Mouse (Mus musculus) intestine, embryonic 15.5 days (tissue): Measurements from ENCODE around the gene Tmem165. TPM values are rescaled to one million over a fixed set of nuclear protein-coding genes. Genes with fewer than 3 reads are reported as not detected.

ENCODE experiments used
- ATAC-seq: fragments of 200-750 bp; cut with Nextera tagmentation; 2 replicates; pipeline ENCODE4 v1.8.0; 2017; ENCODE audit warnings: moderate TSS enrichment, moderate library complexity
- H3K27ac ChIP-seq: fragments of 300-500 bp; sonication (generic); 2 replicates; pipeline ENCODE4 v1.5.1; 2015; ENCODE audit warnings: mild to moderate bottlenecking, inconsistent platforms
- H3K27me3 ChIP-seq: fragments of 300-500 bp; sonication (generic); replicated peaks from 2 replicates; pipeline ENCODE4 v1.6.1; 2015; ENCODE audit warnings: inconsistent platforms
- H3K36me3 ChIP-seq: fragments of 300-500 bp; sonication (generic); 2 replicates; pipeline ENCODE4 v1.6.1; 2015; ENCODE audit warnings: inconsistent platforms
- H3K4me1 ChIP-seq: fragments of 300-500 bp; sonication (generic); replicated peaks from 2 replicates; pipeline ENCODE4 v1.6.1; 2015; ENCODE audit warnings: inconsistent platforms
- H3K4me2 ChIP-seq: fragments of 300-500 bp; sonication (generic); replicated peaks from 2 replicates; pipeline ENCODE4 v1.6.1; 2015; ENCODE audit warnings: mild to moderate bottlenecking, inconsistent platforms
- H3K4me3 ChIP-seq: fragments of 300-500 bp; sonication (generic); replicated peaks from 2 replicates; pipeline ENCODE4 v1.5.1; 2015; ENCODE audit warnings: inconsistent platforms
- H3K9ac ChIP-seq: fragments of 300-500 bp; sonication (generic); 2 replicates; pipeline ENCODE4 v1.6.1; 2015; ENCODE audit warnings: inconsistent platforms
- H3K9me3 ChIP-seq: fragments of 300-500 bp; sonication (generic); 2 replicates; pipeline ENCODE4 v1.6.1; 2016; ENCODE audit warnings: inconsistent platforms
- WGBS: fragments of 180-500 bp; shearing (Covaris S2); methylation state at CpG from one replicate; pipeline ENCODE4 v1.1.7; 2015; 5-methylcytosine and 5-hydroxymethylcytosine counted together
- polyA plus RNA-seq: library from polyadenylated mRNA; unstranded; fragments of >200 nt; fragmentation: Nextera tagmentation; extraction: Ambion mirVana; gene quantifications from 2 replicates; pipeline ENCODE4 v1.2.1, GENCODE M21; 2015

Gene Tmem165
- polyA plus RNA-seq, 1 experiment from 2014 or later: 87.6 TPM

DNA sequence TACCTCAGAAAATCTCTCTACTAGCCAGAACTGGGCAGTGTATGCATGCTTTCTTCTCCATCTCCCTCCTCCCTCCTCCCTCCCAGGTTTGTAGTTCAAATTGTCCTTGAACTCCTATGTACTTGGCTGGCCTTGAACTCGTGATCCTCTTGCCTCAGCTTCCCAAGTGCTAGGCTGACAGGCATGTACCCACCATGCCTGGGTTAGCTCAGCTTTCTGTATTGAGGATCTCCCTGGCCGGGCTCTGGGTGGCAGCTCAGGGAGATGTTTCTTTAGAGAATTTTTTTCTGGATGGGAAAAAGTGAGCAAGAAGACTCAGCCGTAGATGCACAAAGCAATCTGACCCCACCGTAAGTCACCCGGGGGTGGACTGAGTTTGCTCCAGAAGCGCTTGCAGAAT is 30.7 kb upstream of the Tmem165 start:
- 0 out of 2 replicates have a peak, but pooled peaks cover 6% of the 10 kb centered on the region for H3K4me1 ChIP-seq
- no peak overlapping the region for H3K4me3 ChIP-seq
- no peaks in the 10 kb centered on the region for H3K27me3 ChIP-seq
- H3K9ac ChIP-seq: no peak overlapping the region
- H3K9me3 ChIP-seq: no peaks in the 10 kb centered on the region
- no peak for ATAC-seq
- no peak overlapping the region for H3K4me2 ChIP-seq
- WGBS: 93% methylated on average over 6 of the region's 6 CpGs
- no peak overlapping the region for H3K27ac ChIP-seq
- H3K36me3 ChIP-seq: peaks cover 14% of the 10 kb centered on the region; the same call in 1 of the 2 replicates

DNA sequence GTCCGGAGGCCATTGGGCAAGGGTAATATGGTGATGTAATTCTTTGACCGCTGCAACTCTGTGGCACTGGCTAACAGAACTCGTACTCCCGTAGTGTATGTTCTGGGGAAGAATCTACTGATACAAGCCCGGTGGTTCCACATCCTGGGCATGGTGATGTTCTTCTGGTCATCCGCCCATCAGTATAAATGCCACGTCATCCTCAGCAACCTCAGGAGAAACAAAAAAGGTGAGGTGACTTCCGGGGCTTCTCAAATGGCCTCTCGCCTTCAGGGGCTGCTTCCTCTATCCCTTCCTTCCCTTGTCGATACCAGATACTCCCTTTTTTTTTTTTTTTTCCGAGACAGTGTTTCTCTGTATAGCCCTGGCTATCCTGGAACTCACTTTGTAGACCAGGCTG is 30.2 kb upstream of the Tmem165 start:
- H3K4me2 ChIP-seq: no peak overlapping the region
- 92% methylated on average over 11 of the region's 11 CpGs for WGBS
- H3K4me1 ChIP-seq: 0 out of 2 replicates have a peak, but pooled peaks cover 6% of the 10 kb centered on the region
- ATAC-seq: no peak
- H3K36me3 ChIP-seq: peaks cover 14% of the 10 kb centered on the region; the same call in 1 of the 2 replicates
- H3K9ac ChIP-seq: no peak overlapping the region
- no peak overlapping the region for H3K27ac ChIP-seq
- H3K9me3 ChIP-seq: no peaks in the 10 kb centered on the region
- H3K4me3 ChIP-seq: no peak overlapping the region
- no peaks in the 10 kb centered on the region for H3K27me3 ChIP-seq

DNA sequence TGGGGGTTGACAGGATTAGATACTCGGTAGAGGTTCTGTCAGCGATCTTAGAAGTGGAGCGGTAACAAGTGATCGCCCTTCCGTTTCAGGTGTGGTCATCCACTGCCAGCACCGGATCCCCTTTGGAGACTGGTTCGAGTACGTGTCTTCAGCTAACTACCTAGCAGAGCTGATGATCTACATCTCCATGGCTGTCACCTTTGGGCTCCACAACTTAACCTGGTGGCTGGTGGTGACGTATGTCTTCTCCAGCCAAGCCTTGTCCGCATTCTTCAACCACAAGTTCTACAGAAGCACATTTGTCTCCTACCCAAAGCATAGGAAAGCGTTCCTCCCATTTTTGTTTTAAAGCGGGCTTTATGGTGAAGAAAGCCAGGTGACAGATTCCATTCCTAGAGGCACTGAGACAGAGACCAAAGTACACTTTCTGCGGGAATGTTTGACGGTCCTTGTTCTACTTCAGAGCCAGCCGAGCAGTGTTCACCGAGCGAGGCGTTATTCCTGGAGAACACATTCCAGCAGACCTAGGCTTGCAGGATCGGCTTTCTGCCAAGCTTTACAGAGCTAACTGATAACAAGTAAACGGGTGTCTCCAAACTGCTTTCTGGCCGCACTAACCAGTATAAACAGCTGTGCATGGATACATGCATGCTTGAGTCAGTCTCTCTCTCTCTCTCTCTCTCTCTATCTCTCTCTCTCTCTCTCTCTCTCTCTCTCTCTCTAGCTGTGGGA is 29.1 kb upstream of the Tmem165 start:
- H3K4me2 ChIP-seq: no peak overlapping the region; the same call in 1 of the 2 replicates
- WGBS: 67% methylated on average over 21 of the region's 21 CpGs
- peak; percentile 78 for ATAC-seq

DNA sequence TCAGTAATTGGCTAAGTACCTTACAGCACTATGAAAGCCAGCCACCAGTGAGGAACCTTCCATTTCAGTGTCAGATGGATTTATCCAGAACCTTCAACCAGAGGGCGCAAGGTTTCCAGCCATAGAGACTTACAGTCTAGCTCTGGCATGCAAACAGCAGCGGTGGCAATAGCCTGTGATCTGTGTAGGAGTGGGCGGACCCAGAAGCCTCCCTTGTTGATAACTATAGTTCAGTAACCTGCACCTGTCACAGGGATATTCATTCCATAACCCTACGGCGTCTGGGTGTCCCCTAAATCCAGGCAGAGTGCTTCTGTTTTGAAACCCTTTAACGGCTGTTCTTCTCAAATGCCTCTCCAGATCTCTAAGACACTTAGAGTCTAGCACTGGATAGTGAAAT is 24.1 kb upstream of the Tmem165 start:
- no peak overlapping the region for H3K27ac ChIP-seq
- no peak overlapping the region for H3K9ac ChIP-seq
- no peak for ATAC-seq
- no peaks in the 10 kb centered on the region for H3K27me3 ChIP-seq
- H3K4me2 ChIP-seq: no peak overlapping the region
- no peak overlapping the region for H3K4me3 ChIP-seq
- 0 out of 2 replicates have a peak, but pooled peaks cover 4% of the 10 kb centered on the region for H3K4me1 ChIP-seq
- H3K36me3 ChIP-seq: 0 out of 2 replicates have a peak, but pooled peaks cover 3% of the 10 kb centered on the region
- no peaks in the 10 kb centered on the region for H3K9me3 ChIP-seq
- WGBS: 70% methylated on average over 6 of the region's 6 CpGs

More for the DNA sequence above, 29.1 kb upstream of the Tmem165 start:
- no peak overlapping the region for H3K27ac ChIP-seq
- H3K4me1 ChIP-seq: 0 out of 2 replicates have a peak, but pooled peaks cover 6% of the 10 kb centered on the region
- no peak overlapping the region for H3K4me3 ChIP-seq
- no peak overlapping the region for H3K9ac ChIP-seq
- peaks cover 14% of the 10 kb centered on the region; the same call in 1 of the 2 replicates for H3K36me3 ChIP-seq
- H3K9me3 ChIP-seq: no peaks in the 10 kb centered on the region
- H3K27me3 ChIP-seq: no peaks in the 10 kb centered on the region

DNA sequence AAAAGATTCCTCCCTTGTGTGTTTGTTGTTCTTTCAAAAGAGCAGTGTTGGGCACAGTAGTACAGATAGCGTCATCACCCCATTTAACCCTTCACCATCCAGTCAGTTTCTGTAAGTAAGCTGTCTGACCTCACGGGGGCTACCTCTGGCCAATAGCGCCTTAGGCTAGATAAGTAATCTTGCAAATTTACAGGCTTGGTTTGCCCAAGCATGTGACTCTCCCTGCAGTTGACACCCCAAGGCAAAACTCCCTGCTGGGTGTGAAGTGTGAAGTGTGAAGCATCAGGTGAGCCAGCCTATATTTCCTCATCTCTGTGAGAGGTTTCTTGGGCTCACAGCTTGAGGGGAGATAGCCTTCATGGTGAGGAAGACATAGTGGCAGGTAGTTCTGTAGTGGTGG is 23.6 kb upstream of the Tmem165 start:
- ATAC-seq: no peak
- Histone ChIP-seq H3K4me3 (no peak overlapping the region), H3K9ac (no peak overlapping the region), H3K4me2 (no peak overlapping the region), H3K27ac (no peak overlapping the region), H3K4me1 (no peaks in the 10 kb centered on the region), H3K36me3 (0 out of 2 replicates have a peak, but pooled peaks cover 3% of the 10 kb centered on the region), H3K27me3 (no peaks in the 10 kb centered on the region), H3K9me3 (no peaks in the 10 kb centered on the region)
- 57% methylated on average over 3 of the region's 3 CpGs for WGBS

DNA sequence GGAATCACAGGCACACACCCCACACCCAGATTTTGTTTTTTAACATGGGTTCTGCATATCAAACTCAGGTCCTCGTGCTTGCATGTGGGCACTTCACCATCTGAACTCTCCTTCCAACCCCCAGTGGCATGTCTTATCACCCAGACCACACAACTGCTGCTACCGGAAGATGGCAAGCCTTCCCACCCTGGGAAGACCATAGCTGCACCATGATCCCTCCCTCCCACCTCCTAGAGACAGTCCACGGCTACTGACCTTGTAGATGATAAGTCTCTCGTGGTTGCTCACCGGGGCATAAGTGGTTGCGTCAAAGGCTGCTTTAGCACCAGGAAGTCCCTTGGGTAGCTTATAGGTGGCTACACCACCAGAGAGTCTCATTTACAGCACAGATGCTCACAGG is 22.2 kb upstream of the Tmem165 start:
- H3K27me3 ChIP-seq: no peaks in the 10 kb centered on the region
- no peak overlapping the region for H3K9ac ChIP-seq
- no peak overlapping the region for H3K4me2 ChIP-seq
- no peak overlapping the region for H3K4me3 ChIP-seq
- ATAC-seq: no peak
- no peaks in the 10 kb centered on the region for H3K4me1 ChIP-seq
- no peaks in the 10 kb centered on the region for H3K9me3 ChIP-seq
- no peaks in the 10 kb centered on the region for H3K36me3 ChIP-seq
- WGBS: 89% methylated on average over 6 of the region's 6 CpGs
- no peak overlapping the region for H3K27ac ChIP-seq

DNA sequence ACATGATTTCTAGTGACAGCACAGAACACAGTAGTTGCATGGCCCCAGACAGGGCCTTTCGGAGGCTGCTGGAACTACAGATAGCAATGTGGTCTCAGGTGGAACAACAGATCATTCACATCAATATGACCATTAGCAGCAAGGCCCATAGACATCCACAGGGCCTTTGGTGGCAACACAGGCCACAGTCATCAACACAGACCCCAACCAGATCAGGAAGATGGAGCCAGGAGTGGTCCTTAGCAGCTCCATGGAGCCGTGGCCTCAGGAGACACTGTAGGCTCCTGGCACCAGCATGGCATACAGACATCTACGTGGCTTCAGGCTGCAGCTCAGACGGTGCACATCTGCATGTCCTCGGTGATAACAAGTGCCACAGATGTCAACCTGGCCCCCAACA is 20.8 kb upstream of the Tmem165 start:
- 80% methylated on average over 5 of the region's 5 CpGs for WGBS
- H3K9ac ChIP-seq: no peak overlapping the region
- no peaks in the 10 kb centered on the region for H3K9me3 ChIP-seq
- H3K27me3 ChIP-seq: no peaks in the 10 kb centered on the region
- no peak overlapping the region for H3K4me2 ChIP-seq
- no peak overlapping the region for H3K4me3 ChIP-seq
- H3K4me1 ChIP-seq: no peaks in the 10 kb centered on the region
- no peaks in the 10 kb centered on the region for H3K36me3 ChIP-seq
- ATAC-seq: no peak
- no peak overlapping the region for H3K27ac ChIP-seq

DNA sequence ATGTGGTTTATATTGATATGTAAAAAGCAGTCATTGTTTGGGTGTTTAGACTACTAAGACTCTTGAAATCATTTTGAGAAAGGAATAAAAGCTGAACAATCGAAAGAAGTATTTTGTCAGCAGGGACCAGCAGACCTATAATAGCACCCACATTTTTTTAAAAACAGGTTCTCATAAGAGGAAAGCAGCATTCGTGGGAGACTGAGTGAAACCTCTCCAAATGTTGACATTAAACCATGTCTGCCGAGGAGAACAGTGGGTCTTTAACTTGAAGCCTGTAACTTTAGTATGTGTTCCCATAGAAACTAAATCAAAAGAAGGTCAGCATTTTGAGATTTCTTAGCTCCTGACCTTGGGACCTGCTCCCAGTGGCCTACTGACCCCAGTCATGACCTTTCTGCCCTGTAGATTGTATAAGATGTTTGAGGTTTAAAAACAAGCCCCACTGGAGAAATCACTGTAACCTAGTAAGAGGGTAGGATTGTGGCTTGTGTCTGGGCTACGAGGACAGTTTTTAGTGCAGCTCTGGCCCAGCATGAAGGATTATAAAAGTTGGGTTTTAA is 19.8 kb upstream of the Tmem165 start:
- no peak overlapping the region for H3K27ac ChIP-seq
- H3K4me3 ChIP-seq: no peak overlapping the region
- no peaks in the 10 kb centered on the region for H3K4me1 ChIP-seq
- 46% methylated on average over 4 of the region's 4 CpGs for WGBS
- no peaks in the 10 kb centered on the region for H3K27me3 ChIP-seq
- ATAC-seq: no peak
- no peaks in the 10 kb centered on the region for H3K36me3 ChIP-seq
- H3K9me3 ChIP-seq: no peaks in the 10 kb centered on the region
- no peak overlapping the region for H3K4me2 ChIP-seq
- no peak overlapping the region for H3K9ac ChIP-seq

DNA sequence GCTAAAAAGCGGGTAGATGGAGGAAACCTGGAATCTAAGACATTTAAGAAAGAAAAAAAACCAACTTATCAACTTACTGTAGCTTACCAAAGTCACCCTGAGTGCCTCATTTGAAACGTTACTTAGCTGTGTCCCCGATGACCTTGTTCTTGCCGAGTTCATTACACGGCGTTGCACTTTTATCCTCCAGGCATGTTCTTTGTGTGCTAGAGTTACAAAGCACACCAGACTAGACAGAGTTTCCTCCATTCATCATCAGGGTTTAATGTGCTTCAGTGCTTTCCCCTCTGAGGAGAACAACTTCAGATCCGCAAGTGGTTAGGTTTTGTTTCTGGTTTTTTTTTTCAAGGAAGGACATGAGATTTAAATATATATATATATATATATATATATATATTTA is 18.9 kb upstream of the Tmem165 start:
- H3K27me3 ChIP-seq: no peaks in the 10 kb centered on the region
- 71% methylated on average over 7 of the region's 7 CpGs for WGBS
- no peak for ATAC-seq
- H3K4me3 ChIP-seq: no peak overlapping the region
- no peak overlapping the region for H3K27ac ChIP-seq
- H3K9me3 ChIP-seq: no peaks in the 10 kb centered on the region
- H3K4me1 ChIP-seq: no peaks in the 10 kb centered on the region
- H3K36me3 ChIP-seq: no peaks in the 10 kb centered on the region
- H3K9ac ChIP-seq: no peak overlapping the region
- H3K4me2 ChIP-seq: no peak overlapping the region

DNA sequence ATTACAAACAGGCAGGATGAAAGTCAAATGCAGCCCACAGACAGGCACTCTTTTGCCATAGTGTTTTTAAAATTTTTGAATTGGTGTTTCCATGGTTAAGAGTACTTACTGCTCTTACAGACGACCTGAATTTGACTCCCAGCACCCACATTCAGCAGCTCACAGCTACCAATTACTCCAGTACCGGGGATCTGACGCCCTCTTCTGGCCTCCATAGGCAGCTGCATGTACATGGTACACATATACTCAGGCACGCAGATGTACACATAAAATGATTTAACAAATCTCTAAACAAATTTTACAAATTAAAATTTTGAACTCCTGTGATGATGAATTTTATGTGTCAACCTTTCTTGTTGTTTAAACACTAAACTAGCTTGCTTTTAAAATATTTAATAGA is 13.2 kb upstream of the Tmem165 start:
- H3K27ac ChIP-seq: no peak overlapping the region
- H3K4me1 ChIP-seq: no peaks in the 10 kb centered on the region
- no peaks in the 10 kb centered on the region for H3K9me3 ChIP-seq
- no peak overlapping the region for H3K4me2 ChIP-seq
- no peaks in the 10 kb centered on the region for H3K36me3 ChIP-seq
- H3K27me3 ChIP-seq: no peaks in the 10 kb centered on the region
- no peak overlapping the region for H3K4me3 ChIP-seq
- 74% methylated on average over 4 of the region's 4 CpGs for WGBS
- no peak for ATAC-seq
- no peak overlapping the region for H3K9ac ChIP-seq

DNA sequence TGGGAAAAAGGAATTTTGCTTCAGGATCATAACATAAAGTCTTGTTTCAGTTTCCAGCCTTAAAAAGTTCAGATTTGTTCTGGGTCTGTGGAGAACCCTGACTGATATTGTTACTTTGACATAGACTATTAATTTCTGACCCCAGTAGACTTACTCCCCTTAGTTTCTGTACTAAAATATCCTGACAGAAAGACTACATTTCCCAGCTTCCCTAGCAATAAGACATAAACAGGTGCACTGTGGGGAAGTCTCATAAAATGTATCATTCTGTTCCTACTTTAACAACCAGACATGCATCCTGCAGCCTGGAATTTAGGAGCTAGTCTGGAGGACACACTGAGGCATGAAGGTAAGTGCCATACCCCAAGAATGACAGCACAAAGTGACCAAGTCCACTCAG is 12.6 kb upstream of the Tmem165 start:
- Histone ChIP-seq H3K4me2 (no peak overlapping the region), H3K9me3 (no peaks in the 10 kb centered on the region), H3K27me3 (no peaks in the 10 kb centered on the region), H3K36me3 (no peaks in the 10 kb centered on the region), H3K4me1 (no peaks in the 10 kb centered on the region), H3K27ac (no peak overlapping the region), H3K9ac (no peak overlapping the region), H3K4me3 (no peak overlapping the region)
- no peak for ATAC-seq

DNA sequence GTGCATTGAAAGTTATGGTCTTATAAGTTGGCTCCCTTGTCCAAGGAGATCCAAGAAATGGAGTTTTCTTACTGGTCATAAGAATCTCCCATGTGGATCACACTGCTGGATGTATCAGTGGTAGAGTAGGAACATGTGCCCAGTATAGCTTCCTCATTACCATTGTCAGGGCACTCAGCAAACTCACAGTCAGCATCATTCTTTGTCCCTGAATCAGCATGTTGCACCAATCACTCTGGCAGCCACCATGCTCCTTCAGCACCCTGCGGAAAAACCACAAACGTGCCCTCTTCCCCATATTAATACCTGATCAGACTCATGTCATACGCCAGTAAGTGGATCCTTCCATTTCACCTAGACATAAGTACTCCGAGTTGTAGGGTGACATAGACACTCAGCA is 8.6 kb upstream of the Tmem165 start:
- 85% methylated on average over 4 of the region's 4 CpGs for WGBS
- Histone ChIP-seq H3K4me1 (peaks cover 6% of the 10 kb centered on the region; the same call in 1 of the 2 replicates), H3K27ac (no peak overlapping the region), H3K4me3 (no peak overlapping the region), H3K4me2 (no peak overlapping the region), H3K36me3 (no peaks in the 10 kb centered on the region), H3K9me3 (no peaks in the 10 kb centered on the region), H3K27me3 (no peaks in the 10 kb centered on the region), H3K9ac (no peak overlapping the region)
- no peak for ATAC-seq

DNA sequence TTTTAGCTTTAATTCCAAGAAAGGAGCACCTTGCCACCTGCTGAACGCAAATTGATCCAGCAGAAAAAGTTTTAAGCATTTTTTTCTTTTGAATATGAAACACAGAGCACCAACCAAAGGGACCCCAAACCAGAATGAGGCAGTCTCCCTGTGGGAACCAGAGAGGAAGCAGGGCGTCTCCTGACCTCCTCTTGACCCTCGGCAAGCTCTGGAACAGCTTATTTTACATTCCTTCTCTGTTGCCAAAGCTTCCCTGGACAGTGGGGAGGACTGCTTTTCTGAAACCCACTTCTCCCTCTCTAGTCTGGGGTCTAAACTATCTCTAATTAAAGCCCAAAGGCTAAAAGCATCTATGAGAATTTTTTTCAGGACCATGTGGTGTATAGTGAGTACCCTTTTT is 7.3 kb upstream of the Tmem165 start:
- ATAC-seq: no peak
- H3K9me3 ChIP-seq: no peaks in the 10 kb centered on the region
- no peaks in the 10 kb centered on the region for H3K27me3 ChIP-seq
- no peak overlapping the region for H3K9ac ChIP-seq
- no peak overlapping the region for H3K4me2 ChIP-seq
- H3K4me3 ChIP-seq: no peak overlapping the region
- WGBS: 38% methylated on average over 3 of the region's 3 CpGs
- peaks cover 6% of the 10 kb centered on the region; the same call in 1 of the 2 replicates for H3K4me1 ChIP-seq
- no peaks in the 10 kb centered on the region for H3K36me3 ChIP-seq
- no peak overlapping the region for H3K27ac ChIP-seq
